Mouse (Mus musculus) effector memory CD4-positive, alpha-beta T cell, adult 7 months (primary cell): ENCODE results near the gene Anxa7. TPM values are rescaled to one million over a fixed set of nuclear protein-coding genes. Genes with fewer than 3 reads are reported as not detected.

Experiments used
- polyA plus RNA-seq: library from polyadenylated mRNA; unstranded; fragments of 100-300 nt; shearing (Covaris generic); gene quantifications from one replicate; pipeline ENCODE4 v1.2.1, GENCODE M21; 2017

Gene Anxa7
- polyA plus RNA-seq: 69.9 TPM

DNA sequence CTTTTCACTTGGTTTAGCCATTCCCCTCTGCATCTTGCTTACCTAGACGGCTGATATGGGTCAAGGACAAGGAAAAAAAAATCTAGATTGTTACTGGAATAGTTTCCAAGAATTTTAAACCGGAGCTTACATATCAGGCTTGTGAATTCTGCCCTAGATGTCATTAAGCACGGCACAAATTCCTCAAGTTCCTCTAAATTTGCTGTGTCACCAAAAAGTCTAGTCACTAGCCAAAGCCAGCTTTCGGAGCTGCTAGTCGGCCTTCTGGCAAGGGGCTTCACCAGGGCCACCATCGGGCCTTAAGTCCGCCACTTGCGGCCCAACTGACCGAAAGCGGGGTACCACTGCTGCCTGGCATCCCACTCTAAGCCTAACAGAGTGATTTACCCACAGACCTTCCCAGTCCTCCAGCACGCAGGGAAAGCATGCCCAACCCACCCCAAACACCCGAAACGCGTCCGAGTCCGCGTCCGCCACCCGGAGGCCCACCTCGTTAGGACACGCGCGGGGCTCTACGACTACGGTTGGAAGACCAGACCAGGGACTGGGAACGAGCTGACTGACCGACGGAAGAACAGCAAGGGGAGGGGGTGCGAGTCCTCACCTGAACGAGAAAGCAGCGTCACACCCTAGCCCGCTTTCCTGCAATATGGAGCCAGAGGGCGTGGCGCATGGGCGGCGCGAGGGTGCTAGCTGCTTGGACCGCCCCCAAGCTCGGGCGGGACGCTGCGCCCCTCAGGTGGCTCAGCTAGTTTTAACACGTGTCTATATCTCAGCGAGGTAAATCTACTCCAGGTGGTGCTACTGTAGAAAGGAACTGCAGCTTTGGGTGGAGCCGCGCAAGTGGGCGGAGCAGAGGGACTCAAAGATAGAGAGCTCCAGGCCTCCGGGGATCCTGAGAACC lies at the start of gene Anxa7:
Gene Anxa7 (minus strand): TSS at position 843 of the 904 bp plus-strand sequence.

DNA sequence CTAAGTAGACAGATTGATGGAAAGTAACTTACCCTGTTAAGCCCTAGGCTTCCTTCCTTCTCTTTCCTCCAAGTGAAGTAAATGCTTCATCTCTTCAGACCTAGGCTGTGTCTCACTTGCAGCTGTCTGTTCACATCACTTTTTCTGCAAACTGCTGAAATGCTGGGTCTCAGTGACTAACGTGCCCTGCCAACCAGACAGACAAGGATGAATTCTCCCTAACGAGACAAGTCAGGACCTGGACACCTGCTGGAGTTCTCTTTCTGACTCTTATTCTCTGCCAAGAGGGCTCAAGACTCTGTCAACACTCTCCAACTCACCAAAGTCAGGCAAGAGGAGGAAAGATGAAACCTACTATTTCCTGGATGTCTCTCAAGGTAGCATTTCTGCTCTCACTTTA lies 16.7 kb upstream of the Anxa7 start, which contains the start of gene Mss51:
Gene Mss51 (minus strand): TSS at position 299 of the 400 bp plus-strand sequence.

DNA sequence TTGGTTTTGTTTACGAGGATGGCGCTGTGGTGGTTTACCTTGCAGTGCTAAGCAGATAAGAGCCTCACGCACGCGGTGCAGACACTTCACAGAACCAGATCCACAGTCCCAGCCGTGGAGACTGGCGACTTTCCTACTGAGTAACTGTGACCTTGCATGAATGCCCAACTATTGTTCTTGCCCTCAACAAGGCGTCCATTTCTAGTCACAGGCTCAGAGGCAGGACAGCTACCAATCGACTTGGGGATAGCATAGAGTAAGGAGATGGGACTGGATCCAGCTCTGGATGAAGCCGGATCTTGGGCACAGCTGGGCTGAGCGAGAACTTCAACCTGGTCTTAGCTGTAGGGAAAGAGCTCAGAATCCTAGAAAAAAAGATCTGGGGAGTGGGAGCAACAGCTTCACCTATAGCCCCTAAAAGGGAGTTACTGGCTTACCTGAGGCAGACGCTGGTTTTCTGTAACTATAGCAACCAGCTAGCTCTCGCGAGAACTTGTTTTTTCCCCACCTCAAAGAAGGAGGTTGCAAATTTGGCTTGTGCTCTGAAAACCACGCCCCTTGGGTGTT lies 28.1 kb downstream of the Anxa7 start, which contains the start of gene Cfap70:
Gene Cfap70 (minus strand): TSS at position 462 of the 567 bp plus-strand sequence.

Other genes starting within 250 kb of the Anxa7 start
- gene Kcnk16, start 210.9 kb downstream of the Anxa7 start, polyA plus RNA-seq: 0.56 TPM
- gene Nudt13, start 185.4 kb downstream of the Anxa7 start, polyA plus RNA-seq: 11.5 TPM
- 27.7 TPM for gene Ecd, start 132.0 kb downstream of the Anxa7 start, polyA plus RNA-seq
- gene Fam149b, start 132.0 kb downstream of the Anxa7 start, polyA plus RNA-seq: 39.2 TPM
- 107 TPM for gene Dnajc9, start 91.2 kb downstream of the Anxa7 start, polyA plus RNA-seq
- 35.1 TPM for gene Mrps16, start 86.5 kb downstream of the Anxa7 start, polyA plus RNA-seq
- gene Cfap70, start 27.9 kb downstream of the Anxa7 start, polyA plus RNA-seq: 0.35 TPM
- 1.9 TPM for gene Mss51, start 16.8 kb upstream of the Anxa7 start, polyA plus RNA-seq
- gene Ppp3cb, start 66.4 kb upstream of the Anxa7 start, polyA plus RNA-seq: 21.1 TPM
- gene Usp54, start 160.9 kb upstream of the Anxa7 start, polyA plus RNA-seq: 2.1 TPM
- gene Myoz1, start 176.4 kb upstream of the Anxa7 start, polyA plus RNA-seq: 1.0 TPM
- not detected for gene Synpo2l, start 188.2 kb upstream of the Anxa7 start, polyA plus RNA-seq
- 223 TPM for gene Sec24c, start 194.2 kb upstream of the Anxa7 start, polyA plus RNA-seq
- gene Fut11, start 214.8 kb upstream of the Anxa7 start, polyA plus RNA-seq: 9.4 TPM
- 83.9 TPM for gene Chchd1, start 222.9 kb upstream of the Anxa7 start, polyA plus RNA-seq
- 27.9 TPM for gene Zswim8, start 227.4 kb upstream of the Anxa7 start, polyA plus RNA-seq